Mouse (Mus musculus): ENCODE data around the gene Mapkapk5.
"Not testable (repeated sequence)": the region's sequence is repeated elsewhere in the genome, so short reads cannot be mapped to it uniquely, and the experiment has no call there.

Gene Mapkapk5

DNA sequence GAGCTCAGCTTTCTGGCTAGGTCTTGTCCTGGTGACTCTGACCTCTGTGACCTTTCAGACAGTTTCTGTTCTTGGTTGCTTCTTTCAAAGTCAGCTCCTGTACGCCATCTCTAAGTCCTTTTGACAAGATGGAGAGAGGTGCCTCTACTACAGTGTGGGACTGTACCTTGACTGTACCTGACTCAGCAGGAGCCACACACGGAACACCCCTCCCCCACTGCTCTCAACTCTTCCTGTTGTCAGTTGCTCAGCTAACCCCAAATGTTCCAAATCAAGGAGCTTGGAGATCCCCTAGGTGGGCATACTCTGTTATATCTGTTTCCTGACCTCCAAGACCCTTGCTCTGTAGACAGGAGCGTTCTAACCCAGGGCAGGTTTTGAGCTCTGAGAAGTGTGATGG lies 42.5 kb downstream of the Mapkapk5 start, which contains the start of gene Adam1b:
Gene Adam1b (minus strand): TSS at position 205 of the 400 bp plus-strand sequence.
- no peak for DNase-seq (ENCODE audit: extremely low read depth, insufficient read length, low spot score)

DNA sequence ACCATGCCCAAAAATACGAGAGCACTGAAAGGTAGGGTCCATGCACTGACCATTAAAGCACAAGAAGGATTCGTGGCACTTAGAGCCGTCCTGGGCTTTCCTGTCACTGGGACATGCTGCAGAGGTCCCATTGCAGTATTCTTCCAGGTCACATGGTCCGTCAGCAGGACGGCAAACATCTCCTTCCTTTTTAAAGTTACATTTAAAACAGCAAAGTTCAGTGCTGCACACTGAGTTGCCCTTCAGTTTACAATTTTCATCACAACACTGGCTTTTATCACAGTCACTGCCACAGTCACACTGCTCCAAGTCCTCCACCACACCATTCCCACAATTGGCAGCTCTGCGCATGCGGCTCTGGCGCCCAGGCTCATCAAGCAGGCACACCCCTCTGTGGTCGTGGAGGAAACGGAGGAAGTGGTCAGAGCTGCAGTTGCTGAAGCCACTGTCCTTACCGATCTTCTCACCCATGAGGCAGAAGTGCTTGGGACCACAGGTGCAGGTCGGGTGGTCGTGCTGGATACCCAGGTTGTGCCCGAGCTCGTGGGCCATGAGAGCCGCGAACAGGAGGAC lies 44.2 kb downstream of the Mapkapk5 start:
- not testable (repeated sequence) for DNase-seq (ENCODE audit: extremely low read depth, insufficient read length, low spot score)

DNA sequence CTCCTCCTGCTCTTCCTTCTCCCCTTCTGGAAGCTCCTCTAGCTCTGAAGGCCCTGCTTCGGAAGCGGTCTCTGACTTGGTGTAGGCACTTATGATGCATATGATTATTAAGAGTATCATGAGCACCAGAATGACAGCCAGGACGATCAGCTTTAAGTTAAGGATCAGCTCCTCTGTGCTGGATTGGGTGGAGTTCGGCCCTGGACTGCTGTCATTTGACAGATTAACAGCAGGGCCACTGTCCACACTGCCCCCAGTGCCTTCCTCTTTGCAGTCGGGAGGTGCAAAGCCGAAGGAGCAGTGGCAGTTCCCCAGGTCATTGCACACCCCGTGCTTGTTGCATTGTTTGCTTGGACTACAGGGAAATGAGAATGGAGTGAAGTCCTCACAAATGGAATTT lies 45.0 kb downstream of the Mapkapk5 start:
- no peak for DNase-seq (ENCODE audit: extremely low read depth, insufficient read length, low spot score)

DNA sequence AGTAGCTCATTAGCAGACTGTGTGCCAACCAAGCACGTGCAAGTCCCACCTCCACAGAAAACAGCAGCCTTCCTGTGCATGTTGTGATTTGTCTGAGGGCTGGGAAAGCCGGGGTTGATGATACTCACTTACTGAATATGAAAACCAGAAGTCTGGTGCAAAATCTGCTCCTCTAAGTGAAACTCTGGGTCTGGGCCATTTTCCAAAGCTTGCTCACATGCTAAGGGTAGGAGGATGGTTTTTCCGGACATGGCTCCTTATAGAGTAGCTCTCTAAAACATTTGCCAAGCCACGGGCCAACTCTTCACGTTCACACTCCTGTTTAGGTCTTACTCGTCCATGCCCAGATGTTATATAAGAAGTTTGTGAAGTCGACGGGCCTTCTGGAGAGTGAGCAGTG lies 52.4 kb downstream of the Mapkapk5 start:
- no peak for DNase-seq (ENCODE audit: extremely low read depth, insufficient read length, low spot score)

DNA sequence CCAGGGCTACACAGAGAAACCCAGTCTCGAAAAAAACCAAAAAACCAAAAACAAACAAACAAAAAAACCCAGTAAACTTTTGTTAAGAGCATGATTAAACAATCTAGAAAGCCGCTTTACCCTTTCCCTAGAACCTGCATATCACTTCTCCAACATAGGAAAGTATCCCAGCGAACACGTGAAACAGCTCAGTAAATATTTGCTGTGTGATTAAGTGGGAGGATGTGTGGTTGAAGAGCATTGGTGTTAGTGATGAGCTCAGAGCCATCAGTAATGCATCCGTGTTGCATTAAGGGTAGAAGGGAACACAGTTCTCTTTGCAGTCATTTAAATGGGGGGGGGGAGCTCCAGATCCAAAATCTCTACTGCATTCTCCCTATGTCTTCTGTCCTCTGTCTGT lies 60.9 kb downstream of the Mapkapk5 start:
- DNase-seq (ENCODE audit: extremely low read depth, insufficient read length, low spot score) = no peak

DNA sequence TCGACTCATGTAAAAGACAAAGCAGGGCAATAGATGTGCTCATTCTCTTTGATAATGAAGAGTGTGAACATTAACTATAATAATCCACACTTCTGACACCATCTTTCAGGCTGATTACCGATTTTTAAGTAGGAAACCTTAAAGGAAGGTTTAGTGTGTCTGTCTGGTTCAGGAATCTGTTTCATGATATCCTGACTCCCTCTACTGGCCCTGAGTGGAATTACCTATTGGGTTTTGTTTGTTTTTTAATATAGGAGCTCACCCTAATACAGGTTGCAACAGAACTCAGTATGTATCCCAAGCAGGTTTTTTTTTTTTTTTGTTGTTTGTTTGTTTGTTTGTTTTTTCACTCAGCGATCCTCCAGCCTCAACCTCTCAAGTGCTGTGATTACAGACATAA lies 68.0 kb downstream of the Mapkapk5 start:
- DNase-seq (ENCODE audit: extremely low read depth, insufficient read length, low spot score) = no peak

DNA sequence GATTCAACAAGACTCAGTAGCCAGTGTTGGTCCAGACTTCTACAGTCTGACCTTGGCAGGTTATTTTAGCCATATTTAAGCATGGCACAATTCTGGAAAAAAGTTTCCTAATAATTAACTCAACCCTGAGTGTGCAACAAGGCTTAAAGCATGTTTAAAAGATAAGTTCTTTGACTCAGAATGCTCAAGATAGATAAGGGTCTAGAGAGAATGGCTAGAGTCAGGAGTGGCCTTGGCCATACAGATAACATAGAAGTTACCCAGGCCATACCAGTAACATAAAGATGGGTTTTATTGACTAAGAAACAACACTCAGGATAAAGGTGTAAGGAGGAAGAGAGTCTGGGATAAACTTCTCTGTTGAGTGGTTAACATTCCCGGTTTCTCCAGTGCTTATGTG lies 69.7 kb downstream of the Mapkapk5 start:
- no peak for DNase-seq (ENCODE audit: extremely low read depth, insufficient read length, low spot score)
